Mouse (Mus musculus) fibroblast of lung, adult 2 months (primary cell): ENCODE measurements around the gene H2-Q4.
"Not testable (repeated sequence)": the region's sequence is repeated elsewhere in the genome, so short reads cannot be mapped to it uniquely, and the experiment has no call there.

Experiments used
- DNase-seq: peaks from one replicate; pipeline ENCODE4 v3.0.0-alpha.2; 2011; ENCODE audit warnings: low read depth

Gene H2-Q4

DNA sequence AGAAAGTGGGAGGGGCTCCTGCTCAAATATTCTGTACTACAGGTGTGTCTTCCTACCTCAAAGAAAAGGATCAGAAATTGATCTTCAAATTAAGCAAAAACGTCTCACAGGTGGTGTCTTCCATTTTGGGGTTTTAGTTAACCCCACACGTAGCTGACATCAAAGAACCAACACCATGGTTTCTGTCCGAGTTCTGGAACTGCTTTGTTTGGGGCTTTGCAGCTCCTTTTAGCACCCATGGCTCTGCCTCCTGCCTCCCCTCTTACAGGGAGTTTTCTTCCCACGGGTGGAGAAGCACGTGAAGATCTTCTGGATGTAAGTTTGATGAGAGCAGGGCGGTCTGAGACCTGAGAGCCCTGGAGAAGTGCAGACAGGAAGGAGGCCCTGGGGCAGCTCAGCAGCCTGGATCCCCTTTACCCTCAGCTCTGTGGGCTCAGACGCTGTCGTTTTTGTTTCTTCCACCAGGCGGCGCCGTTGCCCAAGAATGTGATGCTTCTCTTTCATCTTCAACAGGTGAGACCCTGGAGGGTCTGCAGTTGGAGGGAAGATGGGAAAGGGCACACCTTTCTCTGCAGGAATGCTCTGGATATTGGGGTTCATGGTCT lies 40.9 kb downstream of the H2-Q4 start:
- not testable (repeated sequence) for DNase-seq

DNA sequence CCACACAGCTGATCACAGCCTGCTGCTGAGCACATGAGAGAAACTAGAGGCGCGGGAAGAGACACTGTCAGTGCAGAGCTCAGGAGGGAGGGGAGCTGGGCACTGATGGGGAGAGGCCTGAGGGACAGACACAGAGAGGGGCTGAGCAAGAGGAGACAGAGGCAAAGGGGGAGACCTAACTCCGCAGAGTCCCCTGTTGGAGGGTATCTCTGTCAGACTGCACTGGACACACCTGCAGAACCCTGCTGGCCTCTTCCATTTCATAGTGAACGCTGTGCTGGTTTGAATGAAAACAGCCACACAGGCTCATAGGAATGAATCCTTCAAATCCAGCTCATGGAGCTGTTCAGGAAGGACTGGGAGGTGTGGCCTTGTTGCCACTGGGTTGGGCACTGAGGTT lies 41.9 kb downstream of the H2-Q4 start:
- DNase-seq: not testable (repeated sequence)

DNA sequence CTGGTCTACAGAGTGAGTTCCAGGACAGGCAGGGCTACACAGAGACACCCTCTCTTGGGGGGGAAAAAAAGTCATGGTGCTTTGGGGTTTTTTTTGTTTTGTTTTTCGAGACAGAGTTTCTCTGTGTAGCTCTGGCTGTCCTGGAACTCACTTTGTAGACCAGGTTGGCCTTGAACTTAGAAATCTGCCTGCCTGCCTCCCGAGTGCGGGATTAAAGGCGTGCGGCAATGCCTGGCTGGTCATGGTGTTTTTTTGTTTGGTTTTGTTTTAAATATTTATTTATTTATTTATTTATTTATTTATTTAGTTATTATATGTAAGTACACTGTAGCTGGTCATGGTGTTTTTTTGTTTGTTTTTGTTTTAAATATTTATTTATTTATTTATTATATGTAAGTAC lies 42.9 kb downstream of the H2-Q4 start:
- not testable (repeated sequence) for DNase-seq

GRCm38 (mm10) chr17:35423131-35423810 lies 43.9 kb downstream of the H2-Q4 start:
- DNase-seq: not testable (repeated sequence)

- not testable (repeated sequence) for DNase-seq
Observed at GRCm38 (mm10) chr17:35424106-35424505, 44.7 kb downstream of the H2-Q4 start.

GRCm38 (mm10) chr17:35424624-35425416 lies 45.4 kb downstream of the H2-Q4 start, which contains the start of gene H2-Q6:
TSS of gene H2-Q6 (plus strand) at chr17:35424850.
- DNase-seq: not testable (repeated sequence)

DNA sequence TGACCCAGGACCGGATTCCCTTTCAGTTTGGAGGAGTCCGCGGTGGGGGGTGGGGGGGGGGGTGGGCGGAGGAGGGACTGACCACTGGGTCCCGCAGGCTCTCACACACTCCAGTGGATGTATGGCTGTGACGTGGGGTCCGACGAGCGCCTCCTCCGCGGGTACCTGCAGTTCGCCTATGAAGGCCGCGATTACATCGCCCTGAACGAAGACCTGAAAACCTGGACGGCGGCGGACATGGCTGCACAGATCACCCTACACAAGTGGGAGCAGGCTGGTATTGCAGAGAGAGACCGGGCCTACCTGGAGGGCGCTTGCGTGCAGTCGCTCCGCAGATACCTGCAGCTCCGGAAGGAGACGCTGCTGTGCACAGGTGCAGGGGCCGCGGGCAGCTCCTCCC lies 46.1 kb downstream of the H2-Q4 start:
- DNase-seq: not testable (repeated sequence)

DNA sequence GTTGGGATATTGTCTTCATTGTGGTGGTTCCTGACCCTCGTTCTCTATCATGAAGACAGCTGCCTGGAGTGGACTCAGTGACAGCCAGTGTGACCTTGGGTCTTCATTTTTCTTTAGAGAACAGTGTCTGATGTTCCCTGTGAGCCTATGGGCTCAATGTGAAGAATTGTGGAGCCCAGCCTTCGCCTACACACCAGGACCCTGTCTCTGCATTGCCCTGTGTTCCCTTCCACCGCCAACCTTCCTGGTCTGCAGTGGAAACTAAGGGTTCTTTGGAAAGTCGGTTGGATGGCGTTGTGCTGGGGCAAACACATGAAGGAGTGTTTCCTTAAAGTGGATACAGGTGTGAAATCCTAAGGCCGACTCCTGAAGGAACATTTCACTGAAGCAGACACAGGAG lies 49.5 kb downstream of the H2-Q4 start:
- not testable (repeated sequence) for DNase-seq

- not testable (repeated sequence) for DNase-seq
Observed at GRCm38 (mm10) chr17:35430671-35431070, 51.3 kb downstream of the H2-Q4 start.

GRCm38 (mm10) chr17:35432167-35432566 lies 52.8 kb downstream of the H2-Q4 start:
- not testable (repeated sequence) for DNase-seq

GRCm38 (mm10) chr17:35434836-35435235 lies 55.4 kb downstream of the H2-Q4 start:
- DNase-seq: not testable (repeated sequence)
